Mouse (Mus musculus): Measurements from ENCODE around the gene C530008M17Rik.

Gene C530008M17Rik

DNA sequence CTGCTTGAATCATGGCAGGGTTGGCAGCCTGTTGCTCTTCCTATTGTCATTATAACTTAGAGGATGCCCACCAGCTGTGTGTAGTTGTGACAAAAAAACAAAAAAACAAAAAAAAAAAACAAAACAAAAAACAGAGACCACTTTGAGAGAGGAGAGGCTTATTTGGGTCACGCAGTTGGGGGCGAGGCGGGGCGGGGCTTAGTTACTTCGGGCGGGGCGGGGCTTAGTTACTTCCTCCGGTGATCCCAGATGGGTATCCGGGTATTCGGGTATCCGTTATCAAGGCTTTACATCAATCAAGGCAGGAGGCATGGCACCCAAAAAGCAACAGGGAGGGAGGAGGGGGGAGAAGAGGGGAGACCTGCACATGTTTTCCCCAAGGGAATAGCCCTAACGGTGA lies 46.3 kb downstream of the C530008M17Rik start:
- DNase-seq (ENCODE audit: low spot score): peak; percentile 11

DNA sequence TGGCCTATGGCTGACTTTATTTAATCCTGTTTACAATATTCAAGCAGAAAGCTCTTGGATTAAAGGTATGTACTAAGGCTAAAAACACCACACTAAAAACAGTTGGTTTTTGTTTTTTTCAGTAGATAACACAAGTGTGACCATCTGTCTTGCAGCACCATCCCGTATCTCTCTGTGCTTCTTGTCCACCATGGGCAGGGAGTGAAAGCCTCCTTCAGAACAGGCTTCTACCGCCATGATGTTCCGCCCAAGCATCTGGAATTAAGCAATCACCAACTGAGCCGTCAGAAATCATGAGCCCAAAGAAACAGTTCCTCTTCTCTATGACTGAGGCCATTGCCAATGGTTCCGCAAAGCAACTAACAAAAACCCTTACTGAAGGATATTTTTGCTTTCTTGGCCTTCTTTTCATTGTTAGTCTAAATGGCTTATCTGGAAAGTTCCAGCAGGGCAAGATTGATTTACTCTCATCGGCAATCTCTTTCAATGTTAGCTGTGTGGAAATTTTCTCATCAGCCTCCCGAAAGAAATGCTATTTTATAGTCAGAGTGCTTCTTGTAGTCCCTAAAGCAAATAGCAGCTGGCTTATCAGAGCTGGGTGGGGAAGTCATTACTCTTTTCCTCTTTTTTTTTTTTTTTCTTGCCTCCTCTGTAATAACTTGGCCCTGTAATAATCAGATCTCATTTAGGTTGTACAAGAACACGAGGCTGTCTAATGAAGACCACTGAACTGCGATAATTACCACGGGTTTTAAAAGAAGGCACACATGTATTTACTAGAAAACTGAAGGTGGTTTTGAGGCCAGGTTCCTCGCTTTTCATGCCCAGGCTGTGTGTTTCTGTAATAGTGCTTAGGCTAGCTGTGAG lies 49.2 kb downstream of the C530008M17Rik start:
- DNase-seq (ENCODE audit: low spot score): no peak

DNA sequence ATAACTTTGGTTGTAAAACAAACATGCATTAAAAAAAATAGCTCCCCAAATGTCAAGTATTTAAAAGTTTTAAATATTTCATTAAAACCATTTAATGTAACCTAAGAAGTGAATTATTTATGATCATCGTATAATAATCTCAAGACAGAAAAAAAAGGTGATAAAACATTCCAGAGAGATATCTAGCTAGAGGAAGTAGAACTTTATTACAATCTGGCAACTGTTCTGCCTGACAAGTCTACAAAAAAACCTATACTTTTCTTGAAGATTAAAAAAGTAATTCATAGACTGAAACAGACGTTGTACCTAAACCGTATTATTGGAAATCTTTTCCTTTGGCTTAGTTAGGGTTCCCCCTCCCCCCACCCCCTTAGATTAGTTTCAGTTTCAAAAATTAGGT lies 50.8 kb downstream of the C530008M17Rik start:
- no peak for DNase-seq (ENCODE audit: low spot score)

DNA sequence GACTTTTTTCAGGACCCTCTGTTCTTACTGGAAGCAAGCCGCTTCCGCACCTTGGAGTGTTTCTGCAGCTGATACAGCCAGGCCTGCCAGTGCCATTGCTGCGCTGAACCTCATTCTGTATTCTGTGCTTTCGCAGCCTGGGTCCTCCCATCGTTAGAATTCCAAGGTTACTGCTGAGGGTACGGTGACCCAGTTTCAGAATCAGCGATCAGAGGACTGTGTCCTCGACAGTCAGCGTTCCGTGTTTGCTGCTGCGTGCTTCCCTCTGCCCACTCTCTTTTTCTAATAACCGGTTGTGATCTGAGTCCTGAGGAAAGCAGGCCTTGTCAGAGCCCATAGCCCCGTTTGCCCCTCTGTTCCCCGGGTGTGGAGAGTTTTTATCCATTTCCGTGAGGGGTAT lies 51.7 kb downstream of the C530008M17Rik start:
- peak; percentile 41 for DNase-seq (ENCODE audit: low spot score)

DNA sequence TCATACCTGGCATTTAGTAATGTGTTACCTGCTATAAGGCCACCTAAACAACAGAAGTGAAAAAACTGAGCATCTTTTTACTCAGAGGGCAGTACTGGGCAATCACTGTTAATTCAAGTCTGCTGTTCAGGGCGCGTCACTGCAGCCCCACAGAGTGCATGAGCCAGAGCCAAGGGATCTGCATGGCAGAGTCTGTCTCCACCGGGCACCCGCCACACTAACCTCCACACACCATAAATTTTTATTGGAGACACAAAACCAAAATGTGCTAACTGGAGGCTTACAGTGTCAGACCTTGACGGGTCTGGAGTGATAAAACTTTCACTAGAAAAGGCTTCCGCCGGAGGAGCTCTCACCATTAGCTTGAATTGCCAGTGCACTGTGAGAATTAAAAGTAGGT lies 57.4 kb downstream of the C530008M17Rik start:
- DNase-seq (ENCODE audit: low spot score): no peak

DNA sequence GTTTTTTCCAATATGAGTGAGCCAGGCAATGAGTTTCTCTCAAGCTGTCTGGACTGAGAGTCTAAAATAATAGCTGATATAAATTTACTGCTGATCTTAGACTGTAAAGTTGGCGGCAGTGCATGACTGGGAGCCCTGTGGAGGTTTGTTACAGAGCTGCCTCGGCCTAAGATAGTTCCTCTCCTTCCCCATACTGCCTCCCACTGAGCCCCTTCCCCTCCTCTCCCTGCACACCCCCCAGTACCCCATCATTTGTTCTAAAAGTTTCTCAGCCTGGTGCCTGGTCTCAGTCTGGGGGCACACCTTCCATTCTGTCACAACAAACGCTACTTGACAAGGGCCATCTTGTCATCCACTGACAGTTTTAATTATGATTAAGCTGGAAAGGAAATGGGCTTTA lies 63.6 kb downstream of the C530008M17Rik start:
- no peak for DNase-seq (ENCODE audit: low spot score)

DNA sequence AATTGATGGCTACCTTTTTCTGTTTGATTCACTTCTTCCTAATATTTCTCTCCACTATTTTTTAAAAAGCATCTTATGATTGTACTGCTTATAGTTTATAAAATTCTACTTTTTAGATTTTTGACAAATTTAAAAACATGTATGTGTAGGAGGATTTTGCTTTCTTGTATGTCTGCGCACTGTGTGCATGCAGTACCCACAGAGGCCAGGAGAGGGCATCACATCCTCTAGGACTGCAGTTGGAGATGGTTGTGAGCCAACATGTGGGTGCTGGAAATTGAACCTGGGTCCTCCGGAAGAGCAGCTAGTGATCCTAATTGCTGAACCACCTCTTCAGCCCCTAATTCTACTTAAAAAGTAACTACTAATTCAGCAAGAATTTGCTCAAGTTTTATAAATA lies 68.6 kb downstream of the C530008M17Rik start:
- DNase-seq (ENCODE audit: low spot score): no peak

DNA sequence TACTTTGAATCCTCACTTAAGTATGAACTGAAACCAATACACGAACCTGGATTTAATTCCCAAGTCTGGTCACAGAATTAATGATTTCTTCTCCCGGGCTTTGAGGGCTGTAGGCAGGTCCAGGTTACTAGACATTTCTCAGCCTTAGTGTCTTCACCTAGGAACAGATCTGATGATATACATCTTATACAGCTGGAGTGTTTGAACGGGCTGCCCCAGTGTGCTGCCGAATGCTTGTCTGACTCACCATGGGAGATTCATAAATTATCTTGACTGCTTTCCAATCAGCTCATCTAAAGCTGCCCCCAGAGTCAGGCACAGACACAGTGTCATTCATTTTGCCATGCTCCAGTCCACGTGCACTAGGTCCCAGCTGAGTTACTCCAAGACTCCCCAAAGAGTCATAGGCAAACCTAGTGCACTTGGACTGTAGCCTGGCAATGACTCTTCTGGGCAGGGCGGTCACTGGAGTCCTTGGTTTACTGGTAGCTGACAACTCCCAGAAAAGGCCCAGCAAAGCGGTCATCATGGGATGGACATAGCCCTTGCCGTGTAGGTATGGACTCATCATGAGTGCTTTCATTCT lies 70.3 kb downstream of the C530008M17Rik start:
- DNase-seq (ENCODE audit: low spot score): no peak

DNA sequence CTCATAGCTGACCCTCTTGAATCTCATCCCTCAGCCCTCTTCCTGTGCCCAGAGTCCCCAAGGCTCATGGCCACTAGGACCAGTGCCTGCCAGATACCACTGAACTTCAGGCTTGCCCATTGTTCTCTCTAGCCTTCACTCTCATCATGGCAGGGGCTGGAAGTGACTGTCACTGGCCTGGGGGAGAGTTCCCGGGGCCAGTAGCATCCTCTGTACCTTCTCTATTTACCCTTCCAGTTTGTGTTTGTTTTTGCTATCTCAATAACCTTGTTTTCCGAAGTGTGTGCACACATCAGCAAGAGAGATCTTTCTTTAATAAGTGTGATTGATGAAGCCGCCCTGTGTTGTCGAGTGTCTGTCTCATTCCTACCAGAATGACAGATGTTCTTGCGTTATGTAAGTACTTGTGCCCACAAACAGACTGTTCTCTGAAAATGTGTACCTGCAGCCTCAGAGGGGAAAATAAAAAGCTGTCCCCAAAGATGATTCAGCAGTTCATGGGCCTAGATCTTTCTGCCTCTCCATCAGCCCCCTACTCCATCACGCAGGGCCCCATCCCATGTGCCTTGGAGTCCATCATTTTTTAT lies 76.8 kb downstream of the C530008M17Rik start:
- DNase-seq (ENCODE audit: low spot score): no peak

DNA sequence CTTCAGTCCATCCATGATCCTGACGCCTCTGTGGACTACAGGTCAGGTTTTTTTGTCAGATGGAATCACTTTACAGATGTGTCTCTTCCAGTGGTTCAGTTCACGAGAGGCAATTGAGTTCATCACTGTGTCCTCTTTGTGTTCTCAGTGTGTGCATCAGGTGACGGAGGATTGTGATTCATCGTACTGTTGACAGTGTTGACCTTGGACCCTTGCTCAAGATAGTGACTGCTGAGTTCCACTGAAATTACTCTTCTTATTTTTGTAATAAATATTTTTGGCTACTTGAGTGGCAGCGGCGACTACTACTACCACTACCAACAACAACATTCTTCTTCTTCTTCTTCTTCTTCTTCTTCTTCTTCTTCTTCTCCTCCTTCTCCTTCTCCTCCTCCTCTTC lies 85.2 kb downstream of the C530008M17Rik start:
- DNase-seq (ENCODE audit: low spot score): no peak

DNA sequence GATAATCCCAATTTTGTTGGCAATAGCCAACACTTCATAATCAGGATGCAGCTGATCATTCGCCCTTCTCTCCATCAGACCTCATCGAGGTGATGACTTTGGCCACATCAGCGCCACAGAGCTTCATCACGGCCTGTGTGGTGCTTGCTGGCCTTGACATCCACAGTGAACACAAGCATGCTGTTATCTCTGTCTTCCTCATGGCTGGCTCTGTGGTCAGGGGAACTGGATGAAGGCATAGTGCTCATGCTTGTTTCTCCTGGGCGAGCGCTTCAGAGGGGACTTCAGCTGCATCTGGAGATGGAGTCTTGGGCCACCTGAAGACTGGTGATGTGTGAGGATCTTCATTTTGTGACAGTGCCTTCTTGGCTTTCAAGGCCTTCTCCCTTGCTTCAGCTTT lies 85.8 kb downstream of the C530008M17Rik start:
- DNase-seq (ENCODE audit: low spot score): no peak

DNA sequence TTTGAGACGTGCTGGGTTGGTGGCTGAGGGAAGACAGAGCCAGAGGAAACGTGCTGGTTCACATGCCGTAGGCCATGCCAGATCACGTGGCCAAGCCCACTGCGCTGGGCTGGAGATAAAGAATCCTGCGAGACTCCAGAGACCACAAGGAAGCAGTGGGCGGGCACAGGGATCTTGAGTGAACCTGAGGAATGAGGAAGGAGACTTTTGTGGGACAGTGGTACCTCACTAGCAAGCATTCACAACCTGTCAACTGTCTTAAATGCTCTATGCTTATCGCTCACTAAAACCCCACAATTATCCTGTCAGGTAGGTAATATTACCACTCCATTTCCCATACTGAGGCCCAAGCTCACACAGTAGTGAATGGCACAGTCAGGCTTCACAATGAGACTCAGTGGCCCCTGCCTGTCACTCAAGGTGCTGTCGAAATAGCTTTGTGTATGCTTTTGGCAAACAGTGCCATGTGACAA lies 88.5 kb downstream of the C530008M17Rik start:
- no peak for DNase-seq (ENCODE audit: low spot score)

DNA sequence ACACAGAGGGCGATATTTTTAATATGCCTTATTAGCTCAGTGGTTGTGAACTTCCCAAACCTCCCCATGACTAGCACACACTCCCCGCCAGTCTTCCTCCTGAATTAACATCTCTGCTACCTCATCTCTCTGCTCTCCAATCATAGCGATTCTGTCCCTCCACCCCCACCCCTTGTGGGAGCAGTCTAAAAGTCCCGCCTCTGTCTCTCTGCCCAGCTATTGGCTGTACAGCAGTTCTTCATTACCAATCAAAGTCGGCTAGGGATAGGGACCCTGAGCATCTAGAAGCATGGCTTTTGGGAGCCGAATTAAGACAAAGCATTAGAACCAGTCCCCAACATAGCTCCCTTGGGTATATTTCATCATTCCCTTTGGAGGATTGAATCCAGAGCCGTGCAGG lies 91.5 kb downstream of the C530008M17Rik start:
- DNase-seq (ENCODE audit: low spot score): no peak

DNA sequence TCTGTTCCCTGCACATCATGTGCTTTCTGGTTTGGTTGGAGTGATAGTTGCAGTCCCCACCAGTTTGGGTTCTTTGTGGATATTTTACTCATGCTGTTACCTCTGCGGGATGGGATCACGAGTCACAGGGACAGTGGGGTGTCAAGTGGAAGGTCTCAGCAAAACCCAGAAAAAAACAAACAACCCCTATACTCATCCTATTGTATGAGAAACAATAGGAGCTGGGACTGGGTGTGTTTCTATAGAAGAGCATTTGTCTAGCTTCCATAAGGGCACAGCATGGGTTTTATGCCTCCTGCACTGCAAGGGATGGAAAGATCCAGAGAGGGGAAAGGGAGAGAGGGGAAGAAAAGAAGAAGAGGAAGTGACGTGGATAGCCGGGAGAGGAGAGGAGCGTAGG lies 96.0 kb downstream of the C530008M17Rik start:
- no peak for DNase-seq (ENCODE audit: low spot score)

DNA sequence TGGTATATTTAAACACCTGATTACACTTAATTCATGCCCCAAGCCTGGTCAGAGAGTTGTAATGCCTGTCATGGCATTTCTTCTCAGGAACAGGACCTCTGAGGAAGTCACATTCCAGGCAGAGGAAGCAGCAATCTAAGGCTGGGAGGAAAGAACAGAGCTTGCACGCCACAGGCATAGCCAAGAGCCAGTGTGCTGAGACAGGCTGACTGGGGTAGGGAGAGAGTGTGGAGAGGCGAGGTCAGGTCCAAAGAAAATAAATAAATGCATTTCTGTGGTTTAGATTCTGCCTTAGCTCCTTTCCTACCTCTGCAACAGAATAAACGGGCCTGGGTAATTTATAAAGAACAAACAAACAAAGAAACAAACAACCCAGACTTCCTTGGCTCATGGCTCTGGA lies 104.0 kb downstream of the C530008M17Rik start:
- DNase-seq (ENCODE audit: low spot score): no peak

DNA sequence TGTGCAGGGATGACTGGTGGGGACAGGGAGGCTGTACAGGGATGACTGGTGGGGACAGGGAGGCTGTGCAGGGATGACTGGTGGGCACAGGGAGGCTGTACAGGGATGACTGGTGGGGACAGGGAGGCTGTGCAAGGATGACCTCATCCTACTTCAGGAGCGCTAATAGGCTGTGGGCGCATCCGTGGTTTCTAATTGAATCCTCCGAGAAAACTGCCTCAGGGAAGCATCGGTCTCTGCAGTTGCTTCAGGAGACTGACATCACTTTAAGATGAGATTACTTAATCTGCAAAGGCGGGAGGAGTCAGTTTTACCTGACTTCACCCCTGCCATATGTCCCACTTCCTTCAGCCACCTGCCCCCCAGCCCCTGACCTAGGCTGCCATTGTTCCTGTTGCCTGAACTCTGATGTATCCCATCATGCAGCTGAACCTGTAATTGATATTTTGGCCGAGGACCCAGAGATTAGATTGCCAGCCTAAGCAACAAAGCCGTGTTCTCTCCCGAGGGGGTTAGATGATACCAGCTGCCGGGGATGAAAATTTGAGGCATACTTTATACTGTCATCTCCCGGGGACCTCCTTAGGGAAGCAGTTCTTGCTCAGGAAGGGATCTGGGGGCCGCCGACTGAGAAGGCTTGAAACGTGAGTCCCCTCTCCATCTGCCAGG lies 105.9 kb downstream of the C530008M17Rik start:
- DNase-seq (ENCODE audit: low spot score): no peak

DNA sequence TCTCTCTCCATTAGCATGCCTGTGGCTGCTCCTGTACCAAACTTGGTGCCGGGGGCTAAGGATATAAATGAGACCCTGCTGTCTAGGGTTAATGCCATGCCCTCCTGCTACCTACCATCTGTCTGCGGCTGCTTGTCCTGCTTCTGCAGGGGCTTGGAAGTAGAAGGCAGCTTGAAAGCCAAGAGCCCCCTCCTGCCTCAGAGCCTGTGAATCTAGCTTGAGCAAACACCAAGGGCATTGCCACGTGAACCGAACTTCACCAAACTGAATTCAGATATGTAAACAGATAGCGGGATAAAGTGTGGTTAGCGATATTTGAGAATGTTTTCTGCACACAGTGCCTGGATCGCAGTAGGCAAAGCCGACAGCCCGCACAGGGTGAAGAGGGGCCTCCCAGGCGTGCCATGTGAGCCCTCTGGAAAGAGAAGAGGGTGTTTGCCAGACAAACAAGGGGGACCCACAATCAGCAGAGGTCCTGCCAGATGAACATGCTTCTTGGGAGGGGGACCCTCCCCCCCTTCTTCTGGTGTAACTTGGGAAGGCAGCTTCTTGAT lies 106.9 kb downstream of the C530008M17Rik start:
- DNase-seq (ENCODE audit: low spot score): no peak

DNA sequence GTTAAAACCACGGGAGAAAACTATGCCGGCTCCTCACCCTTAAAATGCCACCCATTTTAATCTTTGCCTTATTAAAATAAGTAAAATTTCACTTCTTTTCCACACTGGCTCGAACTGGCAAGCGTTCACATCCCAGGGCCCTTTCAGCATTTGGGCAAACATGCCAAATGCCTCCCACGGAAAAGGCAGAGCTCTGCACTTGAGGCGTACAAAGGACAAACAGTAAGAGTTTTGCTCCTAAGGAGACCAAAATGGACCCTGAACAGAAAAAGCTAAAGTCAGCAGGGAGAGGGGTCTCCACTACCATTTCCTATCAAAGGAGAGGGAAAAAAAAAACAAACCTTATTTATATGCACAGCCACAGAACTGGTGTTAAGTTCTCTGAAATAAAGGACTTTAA lies 107.4 kb downstream of the C530008M17Rik start:
- no peak for DNase-seq (ENCODE audit: low spot score)

DNA sequence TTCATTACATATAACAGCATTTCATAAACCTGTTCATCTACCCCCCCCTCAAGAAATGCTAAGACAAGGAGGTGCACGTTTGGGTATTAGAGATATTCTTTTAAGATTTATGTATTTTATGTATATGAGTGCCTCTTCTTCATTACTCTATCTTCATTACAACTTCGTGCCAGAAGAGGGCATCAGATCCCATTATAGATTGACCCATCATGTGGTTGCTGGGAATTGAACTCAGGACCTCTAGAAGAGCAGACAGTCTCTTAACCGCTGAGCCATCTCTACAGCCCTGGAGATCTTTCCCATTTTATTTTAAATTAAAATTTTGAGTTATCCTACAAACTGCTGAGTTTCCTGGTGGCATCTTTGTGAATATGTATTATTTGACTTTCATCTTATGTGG lies 112.7 kb downstream of the C530008M17Rik start:
- no peak for DNase-seq (ENCODE audit: low spot score)

DNA sequence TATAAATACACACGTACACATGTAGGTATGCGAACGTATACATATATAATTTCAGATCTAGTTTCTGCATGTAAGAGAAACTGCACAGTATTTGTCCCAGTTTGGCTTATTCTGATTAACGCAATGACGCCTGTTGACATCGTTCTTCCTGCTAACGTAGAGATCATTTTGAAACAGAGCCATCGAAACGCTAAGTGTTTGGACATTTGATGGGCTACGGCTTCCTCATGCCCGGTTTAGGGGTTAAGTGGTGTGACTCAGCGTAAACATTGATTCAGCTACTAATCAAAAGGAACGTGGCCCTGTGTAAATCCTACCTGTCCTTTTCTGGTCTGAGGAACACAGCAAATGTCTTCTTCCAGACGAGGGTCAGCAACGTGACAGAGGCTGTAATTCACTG lies 113.3 kb downstream of the C530008M17Rik start:
- no peak for DNase-seq (ENCODE audit: low spot score)

DNA sequence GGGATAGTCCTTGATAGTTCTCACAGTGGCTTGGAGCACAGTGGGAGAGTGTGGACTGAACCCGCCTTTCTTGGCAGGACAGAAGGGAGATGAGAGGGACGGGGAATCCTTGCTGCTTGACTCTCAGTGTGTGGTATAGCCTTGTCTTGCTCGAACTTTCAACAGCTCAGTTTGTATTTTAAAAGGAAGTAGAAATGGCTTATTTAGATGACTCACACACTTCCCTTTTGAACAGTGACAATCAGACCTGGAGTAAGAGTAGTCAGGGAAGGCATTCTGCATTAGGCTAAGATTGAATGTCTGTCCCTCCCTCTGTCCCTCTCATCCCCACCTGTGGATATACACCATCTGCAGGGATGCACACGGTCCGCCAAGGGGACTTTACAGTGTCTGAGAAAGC lies 115.1 kb downstream of the C530008M17Rik start:
- DNase-seq (ENCODE audit: low spot score): no peak

DNA sequence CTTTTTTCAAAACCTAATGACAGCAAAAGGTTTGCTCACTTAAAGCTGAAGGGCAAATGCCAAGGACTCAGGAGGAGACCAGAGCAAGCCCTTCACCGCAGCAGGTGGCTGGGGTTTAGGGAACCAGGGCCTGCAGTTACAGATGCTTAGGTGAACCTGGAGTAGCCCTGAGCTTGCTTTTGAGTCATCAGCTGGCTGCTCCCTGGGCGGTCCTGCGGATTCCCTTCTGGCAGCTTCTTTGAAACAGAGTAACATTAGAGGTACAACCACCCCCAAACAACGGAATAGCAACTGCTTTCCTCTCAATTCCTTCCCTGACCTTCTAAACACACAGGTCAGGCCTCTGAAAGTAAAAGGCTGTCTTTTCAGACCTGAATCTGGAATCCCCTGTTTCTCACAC lies 116.5 kb downstream of the C530008M17Rik start:
- DNase-seq (ENCODE audit: low spot score): no peak
